Mouse (Mus musculus): ENCODE results near the gene Foxn3.
A peak's percentile ranks its signal among the peaks of the same experiment; 100 is the strongest.

Foxn3 gene

DNA sequence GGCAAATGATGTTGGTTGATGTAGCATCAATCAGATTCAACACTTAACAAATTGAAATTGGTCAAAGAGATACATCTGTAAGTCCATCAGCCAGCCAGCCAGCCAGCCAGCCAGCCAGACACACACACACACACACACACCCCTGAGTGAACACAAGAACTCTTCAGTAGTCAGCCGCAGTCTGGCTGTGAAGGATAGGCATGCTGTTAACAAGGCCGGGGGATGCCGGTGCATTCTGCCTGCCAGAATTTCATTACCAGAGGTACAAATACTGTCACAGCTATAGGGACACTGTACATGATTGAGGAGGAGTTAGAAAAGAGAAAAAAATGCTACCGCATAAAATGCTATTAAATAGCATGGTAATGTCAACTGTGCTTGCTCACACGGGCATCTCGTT lies 271.2 kb downstream of the Foxn3 start:
- no peak for DNase-seq (ENCODE audit: low spot score)

GRCm38 (mm10) chr12:99287081-99287480 lies 276.3 kb downstream of the Foxn3 start:
- DNase-seq (ENCODE audit: low spot score): no peak

DNA sequence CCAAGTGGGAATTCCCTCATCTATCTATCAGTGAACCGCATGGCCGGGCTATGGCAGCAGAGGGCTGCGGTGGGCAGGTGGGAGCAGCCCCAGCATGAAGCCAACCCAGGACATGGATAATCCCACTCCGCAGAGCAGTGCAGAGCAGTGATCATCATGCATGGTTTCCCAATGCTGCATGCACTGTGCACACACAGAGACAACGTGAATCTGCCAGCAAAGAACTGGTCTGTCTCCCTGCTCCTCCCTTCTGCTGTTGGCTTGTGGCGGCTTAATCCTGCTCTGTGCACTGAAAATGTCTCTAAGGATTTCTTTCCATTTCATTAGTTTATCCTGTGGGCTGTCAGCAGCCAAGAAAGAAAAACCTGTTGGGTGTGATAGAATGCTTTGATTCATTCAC lies 276.7 kb downstream of the Foxn3 start:
- no peak for DNase-seq (ENCODE audit: low spot score)

DNA sequence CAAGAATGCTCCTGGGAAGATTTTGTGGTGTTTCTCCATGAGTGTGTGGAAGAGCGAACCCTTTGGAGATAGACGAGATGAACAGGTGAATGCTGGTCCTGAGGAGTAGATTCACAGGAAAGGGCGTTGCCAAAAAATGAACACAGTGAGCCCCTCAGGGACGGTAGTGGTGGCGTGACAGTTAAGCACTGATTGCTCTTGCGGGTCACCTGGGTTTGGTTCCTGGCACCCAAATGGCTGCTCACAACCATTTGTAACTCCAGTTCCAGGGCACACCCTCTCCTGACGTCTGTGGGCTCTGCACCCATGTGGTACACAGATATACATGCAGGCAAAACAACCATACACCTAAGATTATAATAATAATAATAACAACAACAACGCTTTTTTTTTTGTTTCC lies 277.7 kb downstream of the Foxn3 start:
- DNase-seq (ENCODE audit: low spot score): no peak

DNA sequence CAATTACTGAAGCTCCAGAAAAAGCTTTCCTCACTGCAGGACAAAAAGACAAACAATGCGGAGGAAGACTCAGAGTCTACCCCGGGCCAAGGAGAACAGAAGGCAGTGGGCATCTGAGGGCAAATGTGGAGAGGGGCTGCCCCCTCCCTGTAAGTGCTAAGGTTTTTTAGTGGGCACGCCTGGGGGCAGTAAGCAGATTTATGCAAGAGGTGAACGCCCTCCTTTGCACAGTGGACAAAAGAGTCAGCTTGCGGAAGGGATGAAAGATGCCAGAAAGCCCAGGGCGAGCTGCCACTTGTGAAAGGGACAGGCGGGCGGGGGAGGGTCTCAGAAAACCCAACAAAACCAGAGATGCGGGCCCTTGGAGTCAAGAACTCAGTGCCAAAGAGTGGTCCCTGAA lies 278.2 kb downstream of the Foxn3 start:
- peak; percentile 57 for DNase-seq (ENCODE audit: low spot score)

DNA sequence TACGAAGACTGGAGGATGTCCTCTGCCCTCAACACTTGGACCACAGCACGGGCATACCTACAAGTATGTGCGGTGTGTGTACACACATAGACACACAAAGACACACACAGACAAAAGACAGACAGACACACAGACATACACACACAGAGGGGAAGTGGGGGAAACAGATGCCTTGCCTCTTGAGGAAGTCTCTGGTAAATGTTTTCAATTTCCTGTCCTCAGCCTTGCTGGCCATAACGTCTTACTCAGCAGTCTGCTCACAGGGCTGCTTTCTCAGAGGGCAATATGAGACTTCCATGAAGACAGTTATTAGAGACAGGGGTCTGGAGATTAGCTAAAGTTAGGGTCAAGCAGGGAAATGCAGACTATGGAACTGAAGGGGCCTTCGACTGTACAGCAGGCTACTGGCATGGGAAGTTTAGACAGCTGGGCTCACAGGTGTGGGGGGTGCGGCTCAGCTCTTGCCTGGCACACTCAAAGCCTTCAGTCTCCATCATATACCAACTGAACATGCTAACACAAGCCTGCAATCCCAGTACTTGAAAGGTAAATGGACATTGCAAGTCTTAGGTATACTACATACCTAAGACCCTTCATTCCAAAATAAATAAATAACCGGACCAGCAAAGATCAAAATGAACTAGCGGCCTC lies 278.8 kb downstream of the Foxn3 start:
- DNase-seq (ENCODE audit: low spot score): peak; percentile 36

- DNase-seq (ENCODE audit: low spot score): no peak
Observed at GRCm38 (mm10) chr12:99280826-99281225, 282.6 kb downstream of the Foxn3 start.

DNA sequence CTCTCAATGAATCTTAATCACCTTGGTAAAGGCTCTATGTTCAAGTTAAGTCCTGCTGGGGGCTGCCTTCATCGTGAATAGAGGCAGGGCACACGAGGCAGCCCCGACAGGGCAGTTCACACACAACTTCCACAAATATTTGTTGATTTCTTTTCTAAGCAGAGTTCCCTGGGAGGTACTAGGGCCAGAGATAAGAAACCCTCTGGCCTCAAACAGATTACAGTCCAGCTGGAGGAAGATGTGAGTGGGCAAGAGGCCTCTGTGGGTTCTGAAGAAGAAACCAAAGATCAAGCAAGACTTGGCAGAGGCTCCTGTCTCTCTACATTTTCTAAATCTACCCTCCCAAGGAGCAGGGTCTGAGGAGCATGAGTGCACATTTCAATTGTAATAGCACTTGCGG lies 283.1 kb downstream of the Foxn3 start:
- DNase-seq (ENCODE audit: low spot score): no peak

DNA sequence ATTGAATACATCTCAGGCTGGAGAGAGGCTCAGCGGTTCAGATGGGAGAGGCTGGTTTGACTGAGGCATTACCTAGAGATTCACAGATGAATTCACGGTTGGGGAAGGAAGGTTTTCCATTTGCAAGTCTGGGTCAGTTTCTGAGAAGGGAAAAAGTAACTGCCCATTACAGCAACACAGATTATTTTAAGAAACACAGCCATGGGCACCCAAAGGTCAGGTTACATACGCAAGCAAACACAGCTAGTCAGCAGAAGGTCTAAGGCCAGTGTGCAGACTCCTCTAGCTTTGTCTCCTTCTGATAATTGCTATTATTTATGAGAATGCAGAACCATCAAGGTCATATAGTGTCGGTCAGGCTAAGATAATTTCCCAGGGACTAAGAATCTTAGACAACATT lies 284.0 kb downstream of the Foxn3 start:
- DNase-seq (ENCODE audit: low spot score): no peak

DNA sequence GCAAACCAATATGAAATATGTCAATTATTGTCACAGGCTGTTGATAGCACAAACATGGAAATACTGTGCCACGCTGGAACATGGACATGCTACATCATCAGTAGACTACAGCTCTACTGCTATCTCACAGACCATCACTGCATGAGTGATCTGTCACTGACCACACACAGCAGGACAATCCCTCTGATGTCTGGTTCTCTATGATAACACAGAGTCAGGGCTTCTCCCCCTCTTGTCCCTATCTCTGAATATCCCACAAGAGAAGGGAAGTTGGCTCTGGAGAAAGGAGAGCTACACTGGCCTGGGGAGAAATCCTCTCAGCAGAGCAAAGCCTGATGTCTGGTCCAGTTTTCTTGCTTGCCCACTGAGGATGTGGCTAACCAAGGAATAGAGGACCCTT lies 288.8 kb downstream of the Foxn3 start:
- no peak for DNase-seq (ENCODE audit: low spot score)

DNA sequence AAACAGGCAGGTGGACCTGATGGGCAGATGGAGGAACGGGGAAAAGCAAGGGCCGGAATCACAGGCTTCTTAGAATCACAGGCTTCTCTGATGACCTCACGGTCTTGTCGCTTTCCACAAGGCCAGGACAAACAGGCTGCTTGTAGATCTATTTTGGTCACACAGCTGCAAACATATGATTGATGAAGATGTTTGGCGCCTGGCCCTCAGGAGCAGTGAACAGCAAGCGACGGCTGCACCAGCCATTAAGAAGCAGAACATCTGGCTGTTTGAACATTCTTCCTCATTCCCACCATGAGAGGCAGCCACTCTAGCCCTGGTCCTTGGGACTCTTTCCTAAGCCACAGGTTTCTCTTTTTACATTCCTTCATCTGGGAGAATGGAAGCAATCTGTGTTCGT lies 294.0 kb downstream of the Foxn3 start:
- DNase-seq (ENCODE audit: low spot score): no peak

GRCm38 (mm10) chr12:99268954-99269353 lies 294.4 kb downstream of the Foxn3 start:
- no peak for DNase-seq (ENCODE audit: low spot score)

DNA sequence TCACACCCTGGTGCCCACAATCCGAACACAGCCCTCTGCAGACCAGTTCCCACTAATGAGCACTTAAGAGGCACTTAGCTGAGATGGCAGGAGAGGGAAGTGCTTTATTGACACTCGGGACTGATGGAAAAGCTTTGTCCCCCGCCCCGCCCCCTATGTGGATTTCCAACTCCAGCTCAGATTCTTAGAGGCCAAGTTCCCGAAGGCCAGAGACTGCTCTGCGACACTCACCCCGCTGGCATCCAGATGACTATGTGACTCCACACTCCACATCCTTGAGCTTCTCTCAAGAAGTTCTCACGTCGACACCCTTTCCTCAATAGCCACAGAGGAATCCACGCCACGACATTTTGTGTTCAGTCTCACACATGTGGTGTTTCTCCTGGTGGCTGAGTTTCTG lies 295.6 kb downstream of the Foxn3 start:
- DNase-seq (ENCODE audit: low spot score): no peak

DNA sequence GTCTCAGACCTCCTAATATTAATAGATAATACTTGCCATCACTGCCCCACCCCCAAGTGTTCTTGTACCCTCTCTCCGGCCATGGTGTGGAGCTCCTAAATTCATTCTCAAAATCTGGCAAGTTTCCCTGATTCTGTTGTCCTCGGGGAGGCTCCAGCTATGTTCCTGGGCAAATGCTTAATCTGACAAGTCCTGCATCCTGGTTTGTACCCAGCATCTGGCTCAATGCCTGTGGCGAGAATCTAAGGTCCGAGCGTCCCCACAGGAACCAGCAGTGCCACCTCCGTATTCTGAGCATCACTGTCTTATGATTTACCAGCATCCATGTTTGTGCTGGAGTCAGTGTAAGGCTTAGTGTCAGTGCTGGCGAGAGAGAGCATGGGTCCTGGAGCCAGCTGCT lies 296.9 kb downstream of the Foxn3 start:
- no peak for DNase-seq (ENCODE audit: low spot score)

GRCm38 (mm10) chr12:99265777-99266176 lies 297.6 kb downstream of the Foxn3 start:
- no peak for DNase-seq (ENCODE audit: low spot score)

DNA sequence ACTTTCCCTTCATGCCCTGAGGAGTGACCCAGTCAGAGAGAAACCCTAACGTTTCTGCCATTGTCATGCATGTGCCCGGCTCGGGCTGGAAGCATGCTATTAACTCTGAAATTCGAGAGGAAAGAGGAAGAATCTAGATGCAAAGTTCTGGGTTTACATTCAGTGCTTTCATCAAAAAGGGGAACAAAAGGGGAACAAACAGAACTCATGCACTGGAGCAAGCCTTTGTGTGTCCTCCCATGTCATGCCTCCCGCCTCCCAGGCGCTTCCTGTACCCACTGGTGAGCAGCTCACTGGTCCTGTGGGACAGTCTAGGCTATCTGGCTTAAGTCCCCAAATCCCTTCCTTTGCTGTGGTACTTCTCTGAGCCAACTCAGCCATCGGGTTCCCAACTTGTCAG lies 299.0 kb downstream of the Foxn3 start:
- no peak for DNase-seq (ENCODE audit: low spot score)

- DNase-seq (ENCODE audit: low spot score): no peak
Observed at GRCm38 (mm10) chr12:99263592-99264335, 299.6 kb downstream of the Foxn3 start.

- no peak for DNase-seq (ENCODE audit: low spot score)
Observed at GRCm38 (mm10) chr12:99262840-99263239, 300.5 kb downstream of the Foxn3 start.

DNA sequence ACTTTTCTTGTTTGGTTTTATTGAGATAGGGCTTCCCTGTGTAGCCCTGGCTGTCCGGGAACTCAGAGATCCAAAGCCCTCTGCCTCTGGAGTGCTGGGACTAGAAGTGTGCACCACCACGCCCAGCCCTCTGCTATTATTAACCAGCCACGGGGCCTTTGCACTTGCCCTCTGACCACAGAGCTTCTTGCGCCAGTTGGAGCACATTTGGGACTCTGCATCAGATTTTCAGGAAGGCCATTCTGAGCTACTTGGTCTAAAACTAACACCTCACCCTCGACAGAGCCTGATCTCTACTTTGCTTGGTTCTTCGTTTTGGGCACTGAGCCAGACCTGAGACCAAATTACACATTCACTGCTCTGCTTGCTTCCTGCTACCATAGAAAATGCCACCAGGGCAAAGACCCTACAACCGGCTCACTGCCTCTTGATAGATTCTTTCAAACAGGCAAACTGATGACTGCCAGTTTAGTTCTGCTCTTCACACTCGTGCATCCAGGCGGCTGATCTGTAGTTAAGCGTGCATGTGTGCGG lies 301.2 kb downstream of the Foxn3 start:
- no peak for DNase-seq (ENCODE audit: low spot score)

- no peak for DNase-seq (ENCODE audit: low spot score)
Observed at GRCm38 (mm10) chr12:99260171-99260570, 303.2 kb downstream of the Foxn3 start.

DNA sequence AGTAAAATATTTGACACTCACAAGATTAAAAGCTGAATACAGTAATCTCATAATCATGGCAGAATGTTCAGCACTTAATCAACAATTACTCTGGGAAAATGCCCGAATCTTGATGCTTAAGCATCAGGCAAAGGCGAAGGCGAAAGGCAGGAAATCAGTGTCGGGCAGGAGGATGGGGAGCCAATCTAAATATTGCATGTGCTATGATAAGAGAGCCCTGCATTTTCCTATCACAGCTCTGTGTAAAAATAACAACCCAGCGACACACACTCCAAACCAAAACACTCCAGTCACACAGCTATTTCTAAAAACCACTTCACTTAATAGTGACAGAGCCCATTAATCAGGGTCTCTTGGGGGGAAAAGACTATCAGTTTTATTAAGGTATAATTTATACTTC lies 305.8 kb downstream of the Foxn3 start:
- DNase-seq (ENCODE audit: low spot score): no peak

- no peak for DNase-seq (ENCODE audit: low spot score)
Observed at GRCm38 (mm10) chr12:99256997-99257396, 306.4 kb downstream of the Foxn3 start.

DNA sequence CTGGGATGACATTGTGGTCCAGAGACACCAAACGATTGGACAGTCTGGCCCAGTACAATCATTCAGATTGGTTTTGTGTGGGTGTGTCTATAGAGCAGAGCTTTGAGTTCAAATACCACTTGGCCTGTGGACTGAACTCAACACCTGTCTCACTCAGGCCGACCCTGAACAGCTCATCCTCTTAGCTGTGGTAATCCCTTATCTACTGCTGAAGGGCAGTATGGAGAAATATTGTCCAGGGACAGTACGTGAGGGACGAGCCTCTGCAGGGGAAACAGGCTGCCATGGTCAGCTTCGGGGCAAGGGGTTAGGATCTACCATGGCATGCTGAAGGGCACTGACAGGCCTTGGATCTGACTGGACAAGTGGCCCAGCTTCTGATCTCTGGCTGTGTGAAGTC lies 306.9 kb downstream of the Foxn3 start:
- no peak for DNase-seq (ENCODE audit: low spot score)

GRCm38 (mm10) chr12:99254436-99254835 lies 308.9 kb downstream of the Foxn3 start:
- no peak for DNase-seq (ENCODE audit: low spot score)

Measured in embryo, embryonic 10.5 days (tissue).